Mouse (Mus musculus): ENCODE measurements around the gene Padi2. TPM values are rescaled to one million over a fixed set of nuclear protein-coding genes. Genes with fewer than 3 reads are reported as not detected.

Padi2 gene
- polyA plus RNA-seq, 1 experiment from 2014 or later: 1.8 TPM

DNA sequence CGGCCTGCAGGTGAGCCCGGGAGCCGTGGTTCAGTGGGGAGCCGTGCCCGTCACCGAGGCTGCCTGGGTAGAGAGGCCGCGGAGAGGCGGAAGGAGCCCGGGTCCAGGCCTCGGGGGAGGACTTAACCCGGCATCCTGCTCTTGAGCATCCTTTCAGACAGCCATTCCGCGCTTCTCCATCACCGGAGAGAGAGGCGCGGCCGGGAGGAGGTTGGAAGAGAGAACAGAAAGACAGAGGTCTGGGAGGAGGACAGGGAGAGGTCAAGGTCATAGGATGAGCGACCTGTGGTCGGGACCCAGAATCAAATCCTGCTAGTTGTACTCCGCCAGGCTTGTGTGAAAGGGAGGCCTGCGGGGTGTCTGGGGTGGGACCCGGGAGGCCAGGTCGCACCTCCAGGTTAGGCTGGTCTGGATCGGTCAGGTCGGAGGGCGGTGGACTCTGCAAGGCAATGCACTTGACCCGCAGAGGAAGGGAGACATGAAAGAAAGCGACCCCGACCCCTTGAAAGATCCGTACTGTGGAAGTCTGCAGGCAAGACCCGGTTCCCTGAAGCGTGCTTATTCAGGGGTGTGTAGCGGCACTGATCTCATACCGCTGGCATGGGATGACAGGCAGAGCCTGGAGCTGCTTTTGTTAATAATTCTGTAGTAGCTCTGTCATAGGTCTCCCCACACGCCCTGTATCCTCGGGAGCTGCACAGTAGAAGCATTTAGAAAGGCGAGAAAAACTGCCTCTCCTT, 55.5 kb downstream of the Padi2 start:
- peak; percentile 16 for ATAC-seq (ENCODE audit: insufficient number of reproducible peaks, insufficient read depth, low FRiP score, low TSS enrichment, low read depth)
- Histone ChIP-seq H3K9ac (peak overlapping the region; percentile 85), H3K4me3 (peak overlapping the region; percentile 67), H3K27me3 (peaks cover 6% of the 10 kb centered on the region), H3K4me1 (peaks cover 50% of the 10 kb centered on the region), H3K9me3 (no peaks in the 10 kb centered on the region), H3K36me3 (peaks cover 9% of the 10 kb centered on the region), H3K27ac (peak overlapping the region; percentile 73), H3K4me2 (peak overlapping the region; percentile 96)
- 1% methylated on average over 35 of the region's 38 CpGs for WGBS

DNA sequence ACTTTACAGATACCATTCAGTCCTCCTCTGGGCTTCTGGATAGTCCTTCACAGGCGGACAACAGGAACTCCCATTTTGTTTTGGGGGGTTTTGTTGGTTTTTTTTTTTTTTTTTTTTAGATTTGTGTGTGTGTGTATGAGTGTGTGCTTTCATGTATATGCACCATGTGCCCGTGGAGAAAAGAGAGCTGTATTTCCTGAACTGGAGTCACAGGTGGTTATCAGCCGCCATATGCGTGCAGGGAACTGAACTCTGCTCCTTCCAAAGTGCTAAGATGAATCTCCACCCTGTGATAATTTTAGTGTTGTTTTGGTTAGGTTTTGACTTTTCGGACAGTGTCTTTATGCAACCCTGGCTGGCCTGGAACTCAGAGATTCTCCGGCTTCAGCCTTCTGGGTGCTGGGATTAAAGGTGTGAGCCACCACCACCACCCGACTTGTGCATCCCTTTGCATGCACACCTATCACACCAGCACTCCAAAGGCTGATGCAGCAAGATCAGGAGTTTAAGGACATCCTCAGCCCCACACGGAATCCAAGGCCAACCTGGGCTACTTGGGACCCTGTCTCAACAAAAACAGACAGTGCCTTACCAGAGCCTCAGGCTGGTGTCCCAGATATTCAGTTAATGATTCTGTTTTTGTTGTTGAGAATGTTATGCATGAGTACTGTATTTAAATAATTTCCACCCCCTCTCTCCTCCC, 56.2 kb downstream of the Padi2 start:
- Histone ChIP-seq H3K4me3 (peak overlapping the region; percentile 67), H3K27me3 (no peaks in the 10 kb centered on the region), H3K4me1 (peaks cover 44% of the 10 kb centered on the region), H3K9me3 (no peaks in the 10 kb centered on the region), H3K36me3 (peaks cover 16% of the 10 kb centered on the region), H3K9ac (peak overlapping the region; percentile 85), H3K27ac (no peak overlapping the region), H3K4me2 (peak overlapping the region; percentile 96)
- 69% methylated on average over 8 of the region's 8 CpGs for WGBS
- ATAC-seq (ENCODE audit: insufficient number of reproducible peaks, insufficient read depth, low FRiP score, low TSS enrichment, low read depth): no peak

DNA sequence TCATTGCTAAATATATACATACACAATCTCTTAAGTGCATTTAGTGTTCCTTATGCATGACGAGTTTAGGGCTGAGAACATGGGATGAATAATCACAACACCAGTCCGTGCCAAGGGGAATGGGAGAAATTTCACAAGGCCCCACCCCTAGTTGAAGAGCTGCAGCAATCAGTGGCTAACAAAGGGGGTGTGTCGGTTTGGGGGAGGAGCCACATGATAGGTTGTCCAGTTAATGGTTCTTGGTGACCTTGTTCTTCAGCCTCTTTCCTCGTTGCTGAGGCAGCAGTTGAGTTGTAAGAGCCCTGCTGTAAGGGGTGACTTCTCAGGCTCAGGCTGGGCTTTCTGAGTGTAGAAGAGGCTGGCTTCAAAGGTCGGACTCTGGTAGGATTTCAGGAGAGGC, 56.8 kb downstream of the Padi2 start:
- Histone ChIP-seq H3K4me2 (0 out of 2 replicates have a peak overlapping the region, but pooled peaks have one; percentile 96), H3K9ac (no peak overlapping the region), H3K4me3 (no peak overlapping the region), H3K27ac (no peak overlapping the region), H3K9me3 (no peaks in the 10 kb centered on the region), H3K36me3 (peaks cover 21% of the 10 kb centered on the region), H3K27me3 (no peaks in the 10 kb centered on the region), H3K4me1 (peaks cover 39% of the 10 kb centered on the region)
- WGBS: 43% methylated on average over 5 of the region's 5 CpGs
- ATAC-seq (ENCODE audit: insufficient number of reproducible peaks, insufficient read depth, low FRiP score, low TSS enrichment, low read depth): no peak

DNA sequence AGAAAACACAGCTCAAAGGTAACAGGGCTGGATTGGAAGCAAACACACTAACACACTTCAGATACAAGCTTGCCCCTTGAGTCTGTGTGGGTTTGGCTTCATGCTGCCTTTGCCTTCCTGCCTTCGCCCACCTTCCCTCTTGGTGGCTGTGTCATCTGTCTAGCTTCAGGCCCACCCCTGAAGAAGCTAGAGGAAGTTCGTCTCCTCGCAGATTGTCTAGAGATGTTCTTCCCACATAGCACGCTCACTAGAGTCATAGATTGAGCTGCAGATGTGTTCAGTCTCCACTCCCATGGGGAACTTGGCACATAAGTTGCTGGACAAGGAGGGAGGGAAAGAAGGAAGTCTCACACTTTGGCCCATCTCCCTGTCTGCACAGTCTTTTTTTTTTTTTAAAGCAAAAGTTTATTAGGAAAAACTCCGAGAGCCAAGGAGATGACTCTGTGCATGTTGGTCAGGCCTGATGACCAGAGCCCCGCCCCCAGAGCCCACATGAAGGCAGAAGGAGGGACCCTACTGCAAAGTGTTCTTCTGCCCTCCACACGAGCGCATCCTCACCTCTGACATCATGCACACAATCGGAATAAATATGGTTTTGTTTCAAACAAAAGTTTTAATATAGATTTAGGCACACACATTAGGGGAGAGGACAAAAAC, 57.9 kb downstream of the Padi2 start:
- no peak overlapping the region for H3K9ac ChIP-seq
- no peak overlapping the region for H3K27ac ChIP-seq
- H3K4me1 ChIP-seq: peaks cover 35% of the 10 kb centered on the region
- no peaks in the 10 kb centered on the region for H3K27me3 ChIP-seq
- no peaks in the 10 kb centered on the region for H3K9me3 ChIP-seq
- no peak overlapping the region for H3K4me3 ChIP-seq
- WGBS: 80% methylated on average over 9 of the region's 9 CpGs
- peaks cover 30% of the 10 kb centered on the region for H3K36me3 ChIP-seq
- ATAC-seq (ENCODE audit: insufficient number of reproducible peaks, insufficient read depth, low FRiP score, low TSS enrichment, low read depth): no peak
- no peak overlapping the region for H3K4me2 ChIP-seq

DNA sequence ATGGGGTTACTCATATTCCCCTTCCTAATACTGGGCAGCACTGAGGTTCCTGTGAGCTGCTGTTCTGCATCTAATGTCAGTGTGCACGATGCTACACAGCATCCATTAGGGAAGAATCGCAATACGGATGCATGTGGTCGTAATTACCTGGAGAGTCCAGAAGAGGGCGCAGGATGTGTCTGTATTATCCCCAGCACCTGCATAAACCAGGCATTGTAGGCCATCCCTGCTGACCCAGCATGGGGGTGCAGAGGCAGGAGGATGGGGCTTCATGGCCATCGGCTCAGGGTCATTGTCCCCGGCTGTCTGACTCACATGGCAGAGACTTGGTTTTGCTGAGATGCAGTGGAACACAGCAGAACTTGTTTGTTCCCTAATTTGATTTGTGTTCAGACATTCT, 58.5 kb downstream of the Padi2 start:
- Histone ChIP-seq H3K9ac (no peak overlapping the region), H3K4me1 (peaks cover 35% of the 10 kb centered on the region), H3K27ac (no peak overlapping the region), H3K9me3 (no peaks in the 10 kb centered on the region), H3K4me2 (no peak overlapping the region), H3K4me3 (no peak overlapping the region), H3K27me3 (no peaks in the 10 kb centered on the region), H3K36me3 (peaks cover 34% of the 10 kb centered on the region)
- ATAC-seq (ENCODE audit: insufficient number of reproducible peaks, insufficient read depth, low FRiP score, low TSS enrichment, low read depth): no peak
- WGBS: 18% methylated on average over 7 of the region's 7 CpGs

DNA sequence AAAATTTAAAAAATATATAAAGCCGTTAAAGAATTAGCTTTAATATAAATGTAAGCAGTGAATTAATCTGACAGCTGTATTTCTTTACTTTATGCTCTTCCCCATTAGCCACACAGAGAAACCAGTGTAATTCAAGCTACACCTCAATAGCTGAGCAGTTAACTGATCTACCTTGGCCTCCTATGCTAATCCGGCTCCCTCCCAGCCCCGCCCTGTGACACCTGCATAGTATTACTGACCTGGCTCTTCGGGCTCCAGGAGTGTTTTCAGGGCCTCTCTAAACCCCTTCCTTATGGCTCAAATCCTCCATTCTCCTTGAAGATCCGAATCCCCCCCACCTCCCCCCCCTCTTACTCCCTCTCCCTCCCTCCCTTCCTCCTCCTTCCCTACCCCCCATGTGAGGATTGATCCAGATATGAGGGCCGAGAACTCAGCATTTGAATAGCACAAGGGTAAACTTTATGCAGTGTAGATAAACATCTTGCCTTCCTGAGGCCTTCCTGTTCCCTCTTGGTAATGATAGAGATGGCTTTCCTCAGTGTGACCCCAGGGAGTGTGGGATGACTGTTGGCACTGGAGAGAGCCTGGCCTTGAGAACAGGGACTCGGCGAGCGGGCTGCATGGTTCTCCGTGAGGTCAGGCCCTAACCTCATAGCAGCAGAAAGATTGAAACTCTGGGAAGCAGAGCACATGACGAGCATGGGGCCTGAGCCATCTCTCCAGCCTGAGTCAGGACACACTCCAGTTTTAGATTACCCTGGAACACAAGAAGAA, 61.4 kb downstream of the Padi2 start:
- peaks cover 64% of the 10 kb centered on the region for H3K36me3 ChIP-seq
- no peaks in the 10 kb centered on the region for H3K9me3 ChIP-seq

DNA sequence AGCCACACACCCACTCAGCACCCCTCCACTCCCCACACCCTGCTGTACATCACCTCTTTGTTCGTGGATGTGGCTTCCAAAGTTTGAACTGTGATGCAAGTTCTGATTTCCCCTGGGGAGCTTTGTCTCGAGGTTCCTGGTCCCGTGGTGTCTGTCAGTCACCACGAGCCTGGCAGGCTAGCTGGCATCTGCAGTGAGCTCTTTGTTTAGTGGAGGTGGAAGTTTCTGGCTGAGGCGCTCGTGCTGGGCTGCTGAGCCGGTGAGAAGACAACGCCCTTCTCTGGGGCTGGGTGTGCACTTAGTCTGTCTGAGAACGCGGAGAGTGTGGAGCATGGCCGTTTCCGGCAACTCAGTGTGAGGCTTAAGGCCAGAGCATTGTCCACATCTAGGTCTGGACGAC, 65.5 kb downstream of the Padi2 start:
- Histone ChIP-seq H3K27me3 (no peaks in the 10 kb centered on the region), H3K4me3 (no peak overlapping the region), H3K9ac (no peak overlapping the region), H3K36me3 (peaks cover 96% of the 10 kb centered on the region), H3K9me3 (no peaks in the 10 kb centered on the region), H3K4me1 (no peaks in the 10 kb centered on the region), H3K27ac (no peak overlapping the region), H3K4me2 (no peak overlapping the region)
- 84% methylated on average over 13 of the region's 13 CpGs for WGBS
- ATAC-seq (ENCODE audit: insufficient number of reproducible peaks, insufficient read depth, low FRiP score, low TSS enrichment, low read depth): no peak

More for the DNA sequence above, 61.4 kb downstream of the Padi2 start:
- Histone ChIP-seq H3K4me2 (no peak overlapping the region), H3K4me1 (peaks cover 17% of the 10 kb centered on the region), H3K4me3 (no peak overlapping the region), H3K27ac (no peak overlapping the region), H3K27me3 (no peaks in the 10 kb centered on the region), H3K9ac (no peak overlapping the region)
- ATAC-seq (ENCODE audit: insufficient number of reproducible peaks, insufficient read depth, low FRiP score, low TSS enrichment, low read depth): no peak
- WGBS: 81% methylated on average over 11 of the region's 11 CpGs

DNA sequence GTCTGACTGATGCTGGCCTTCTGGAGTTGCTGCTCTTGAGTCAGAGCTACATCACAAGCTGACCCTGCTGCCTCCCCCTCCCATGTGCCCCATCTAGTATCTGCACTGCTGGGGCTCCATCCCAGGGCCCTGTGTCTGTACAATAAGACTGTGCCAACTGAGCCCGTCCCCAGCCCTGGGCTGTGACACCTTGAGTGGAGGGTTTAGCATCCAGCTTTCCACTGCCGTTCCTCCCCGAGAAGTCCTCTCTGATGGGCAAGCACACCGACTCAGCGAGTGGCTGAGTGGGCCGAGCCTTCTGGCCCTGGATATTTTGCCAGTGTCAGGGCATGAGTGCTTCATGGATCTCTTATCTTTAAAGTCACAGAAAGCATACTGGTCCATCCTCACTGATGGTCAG, 68.3 kb downstream of the Padi2 start:
- H3K4me3 ChIP-seq: no peak overlapping the region
- H3K27ac ChIP-seq: no peak overlapping the region
- ATAC-seq (ENCODE audit: insufficient number of reproducible peaks, insufficient read depth, low FRiP score, low TSS enrichment, low read depth): no peak
- H3K4me2 ChIP-seq: no peak overlapping the region
- no peak overlapping the region for H3K9ac ChIP-seq
- H3K27me3 ChIP-seq: no peaks in the 10 kb centered on the region
- no peaks in the 10 kb centered on the region for H3K4me1 ChIP-seq
- WGBS: 93% methylated on average over 6 of the region's 6 CpGs
- H3K36me3 ChIP-seq: peaks cover 100% of the 10 kb centered on the region
- H3K9me3 ChIP-seq: no peaks in the 10 kb centered on the region

DNA sequence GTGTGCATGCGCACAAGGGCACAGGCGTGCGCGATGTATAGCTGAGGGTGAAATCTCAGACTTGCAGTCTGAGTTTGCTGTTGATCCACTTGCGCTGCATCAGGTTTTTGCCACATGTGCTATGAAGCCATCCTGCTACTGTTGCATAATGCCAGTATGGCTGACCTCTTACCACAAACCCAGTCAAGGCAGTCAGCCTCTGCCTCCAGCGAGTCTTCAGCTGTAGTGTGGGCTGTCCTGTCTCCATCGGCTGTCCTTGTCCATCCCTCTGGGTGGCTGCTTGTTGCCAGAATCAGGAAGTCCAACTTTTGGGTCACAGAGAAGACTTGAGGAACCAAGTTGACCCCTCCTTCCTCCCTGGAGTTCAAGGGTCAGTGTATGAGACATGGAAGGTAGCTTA, 69.2 kb downstream of the Padi2 start:
- H3K27me3 ChIP-seq: no peaks in the 10 kb centered on the region
- H3K4me2 ChIP-seq: no peak overlapping the region
- ATAC-seq (ENCODE audit: insufficient number of reproducible peaks, insufficient read depth, low FRiP score, low TSS enrichment, low read depth): no peak
- peaks cover 99% of the 10 kb centered on the region for H3K36me3 ChIP-seq
- H3K9me3 ChIP-seq: no peaks in the 10 kb centered on the region
- no peak overlapping the region for H3K4me3 ChIP-seq
- H3K9ac ChIP-seq: no peak overlapping the region
- 93% methylated on average over 7 of the region's 7 CpGs for WGBS
- no peaks in the 10 kb centered on the region for H3K4me1 ChIP-seq
- H3K27ac ChIP-seq: no peak overlapping the region

DNA sequence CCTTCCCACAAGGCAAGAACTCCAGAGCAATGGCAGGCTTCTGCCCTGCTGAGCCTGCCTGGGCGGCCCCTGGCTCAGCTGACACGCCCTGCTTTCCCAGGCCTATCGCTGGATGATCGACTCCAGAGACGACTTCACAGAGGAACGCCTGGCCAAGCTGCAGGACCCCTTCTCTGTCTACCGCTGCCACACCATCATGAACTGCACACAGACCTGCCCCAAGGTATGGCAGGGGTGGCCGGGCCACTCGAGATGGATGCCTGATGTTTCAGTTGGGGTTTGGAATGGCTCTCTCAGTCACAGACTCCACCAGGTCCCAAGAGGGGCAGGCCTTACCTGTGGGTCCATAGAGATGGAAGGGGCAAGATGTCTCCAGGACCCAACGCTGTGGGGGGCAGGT, 71.1 kb downstream of the Padi2 start:
- no peak for ATAC-seq (ENCODE audit: insufficient number of reproducible peaks, insufficient read depth, low FRiP score, low TSS enrichment, low read depth)
- no peaks in the 10 kb centered on the region for H3K27me3 ChIP-seq
- H3K9me3 ChIP-seq: no peaks in the 10 kb centered on the region
- no peaks in the 10 kb centered on the region for H3K4me1 ChIP-seq
- no peak overlapping the region for H3K9ac ChIP-seq
- 83% methylated on average over 10 of the region's 10 CpGs for WGBS
- H3K36me3 ChIP-seq: peaks cover 84% of the 10 kb centered on the region
- H3K4me2 ChIP-seq: no peak overlapping the region
- no peak overlapping the region for H3K27ac ChIP-seq
- no peak overlapping the region for H3K4me3 ChIP-seq

DNA sequence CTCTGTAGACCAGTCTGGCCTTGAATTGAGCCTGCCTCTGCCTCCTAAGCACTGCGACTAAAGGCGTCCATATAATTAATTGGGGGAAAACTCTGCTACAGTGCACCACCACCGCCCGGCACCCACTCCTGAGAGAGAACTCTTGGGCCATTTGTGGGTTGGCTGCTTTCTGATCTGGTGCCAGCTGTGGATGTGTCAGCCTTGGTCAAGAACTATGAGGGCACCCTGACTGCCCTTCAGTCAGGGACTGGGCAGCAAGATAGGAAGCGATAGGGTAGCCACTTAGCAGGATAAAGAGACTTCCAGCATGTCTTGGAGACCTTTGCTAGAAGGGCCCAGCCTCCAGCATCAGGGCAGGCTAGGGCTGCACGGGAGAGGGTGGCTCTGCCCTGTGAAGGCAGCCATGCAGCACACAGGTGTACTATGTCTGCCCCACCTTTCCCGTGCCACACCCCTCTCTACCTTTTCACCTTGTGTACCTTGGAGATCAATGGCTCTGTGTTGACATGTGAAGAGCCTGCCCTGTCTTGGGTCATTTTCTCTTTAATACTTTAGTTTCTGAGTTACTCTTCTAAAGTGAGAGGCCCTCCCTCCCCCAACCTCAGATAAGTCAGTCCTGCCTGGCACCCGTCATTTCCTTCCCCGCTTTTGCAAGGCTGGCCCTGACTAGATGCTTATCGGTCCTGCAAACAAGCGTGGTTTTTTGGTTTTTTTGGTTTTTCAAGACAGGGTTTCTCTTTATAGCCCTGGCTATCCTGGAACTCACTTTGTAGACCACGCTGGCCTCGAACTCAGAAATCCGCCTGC, 71.9 kb downstream of the Padi2 start:
- Histone ChIP-seq H3K27ac (no peak overlapping the region), H3K4me2 (no peak overlapping the region), H3K4me1 (peaks cover 3% of the 10 kb centered on the region), H3K36me3 (peaks cover 76% of the 10 kb centered on the region), H3K9me3 (no peaks in the 10 kb centered on the region), H3K4me3 (no peak overlapping the region), H3K27me3 (no peaks in the 10 kb centered on the region), H3K9ac (no peak overlapping the region)
- WGBS: 89% methylated on average over 14 of the region's 14 CpGs
- ATAC-seq (ENCODE audit: insufficient number of reproducible peaks, insufficient read depth, low FRiP score, low TSS enrichment, low read depth): no peak
